Mouse (Mus musculus) right cerebral cortex, adult 2 months (tissue): Measurements from ENCODE around the gene Itgb3bp.

Source experiments
- DNase-seq, 2 experiments: peaks; one replicate each; pipeline ENCODE4 v3.0.0; 2021 to 2022; ENCODE audit warnings: low spot score in 2 of 2

The Itgb3bp gene

GRCm38 (mm10) chr4:99929613-99930517, at the start of gene Itgb3bp:
Itgb3bp (minus strand) TSS chr4:99929813.
- peak; percentile 69 to 81 for DNase-seq

GRCm38 (mm10) chr4:99979326-99979725, 49.7 kb upstream of the Itgb3bp start:
- DNase-seq = no peak

GRCm38 (mm10) chr4:99974375-99974774, 44.8 kb upstream of the Itgb3bp start:
- no peak for DNase-seq

GRCm38 (mm10) chr4:99973931-99974330, 44.3 kb upstream of the Itgb3bp start:
- DNase-seq = no peak

- DNase-seq = no peak
Measured at GRCm38 (mm10) chr4:99972886-99973285, 43.3 kb upstream of the Itgb3bp start.

- DNase-seq = peak in 1 of 2 experiments; percentile 28
Measured at GRCm38 (mm10) chr4:99970097-99970496, 40.5 kb upstream of the Itgb3bp start.

- no peak for DNase-seq
Measured at GRCm38 (mm10) chr4:99969328-99969727, 39.7 kb upstream of the Itgb3bp start.

GRCm38 (mm10) chr4:99966555-99966954, 36.9 kb upstream of the Itgb3bp start:
- DNase-seq = no peak

- DNase-seq = no peak
Measured at GRCm38 (mm10) chr4:99959308-99959707, 29.7 kb upstream of the Itgb3bp start.

GRCm38 (mm10) chr4:99958084-99958815, 28.6 kb upstream of the Itgb3bp start:
- DNase-seq = no peak

GRCm38 (mm10) chr4:99957186-99957585, 27.6 kb upstream of the Itgb3bp start:
- DNase-seq = no peak

- DNase-seq = no peak
Measured at GRCm38 (mm10) chr4:99955396-99955795, 25.8 kb upstream of the Itgb3bp start.

GRCm38 (mm10) chr4:99953904-99954303, 24.3 kb upstream of the Itgb3bp start:
- DNase-seq = no peak

- no peak for DNase-seq
Measured at GRCm38 (mm10) chr4:99947896-99948295, 18.3 kb upstream of the Itgb3bp start.

GRCm38 (mm10) chr4:99947192-99947591, 17.6 kb upstream of the Itgb3bp start:
- DNase-seq = no peak

- DNase-seq = no peak
Measured at GRCm38 (mm10) chr4:99946516-99946915, 16.9 kb upstream of the Itgb3bp start.

- no peak for DNase-seq
Measured at GRCm38 (mm10) chr4:99945011-99945410, 15.4 kb upstream of the Itgb3bp start.

GRCm38 (mm10) chr4:99944606-99945005, 15.0 kb upstream of the Itgb3bp start:
- DNase-seq = no peak

GRCm38 (mm10) chr4:99941655-99942414, 12.2 kb upstream of the Itgb3bp start:
- no peak for DNase-seq

GRCm38 (mm10) chr4:99939711-99940505, 10.3 kb upstream of the Itgb3bp start:
- no peak for DNase-seq

GRCm38 (mm10) chr4:99936278-99936677, 6.7 kb upstream of the Itgb3bp start:
- DNase-seq = no peak
